Mouse (Mus musculus) inflammation-experienced regulatory T-cells, adult 16 weeks (primary cell): ENCODE data around the gene Gdf5. TPM values are rescaled to one million over a fixed set of nuclear protein-coding genes. Genes with fewer than 3 reads are reported as not detected.

Experiments
- polyA plus RNA-seq: library from polyadenylated mRNA; unstranded; fragments of 100-300 nt; shearing (Covaris generic); gene quantifications from one replicate; pipeline ENCODE4 v1.2.1, GENCODE M21; 2017

Gdf5 gene
- not detected for polyA plus RNA-seq

GRCm38 (mm10) chr2:155945124-155945523 lies at the start of gene Gdf5:
Gdf5 (minus strand) TSS chr2:155945367.

GRCm38 (mm10) chr2:155956134-155957059 lies 11.2 kb upstream of the Gdf5 start, which contains the start of gene Cep250:
Cep250 (plus strand) TSS chr2:155956458.

GRCm38 (mm10) chr2:155940681-155941080 lies 4.5 kb downstream of the Gdf5 start, which contains the start of gene Gm15557:
Gm15557 (plus strand) TSS chr2:155940728.

GRCm38 (mm10) chr2:155929531-155930442 lies 15.4 kb downstream of the Gdf5 start, which contains the start of gene Uqcc1:
Uqcc1 (minus strand) TSS chr2:155930310.

Other genes with a start within 250 kb of the Gdf5 start
- 82.2 TPM for gene Edem2, start 215.9 kb downstream of the Gdf5 start, polyA plus RNA-seq
- not detected for gene Gm17581, start 209.5 kb downstream of the Gdf5 start, polyA plus RNA-seq
- gene Procr, start 194.2 kb downstream of the Gdf5 start, polyA plus RNA-seq, result not detected
- 0.10 TPM for gene Mmp24, start 170.0 kb downstream of the Gdf5 start, polyA plus RNA-seq
- 58.9 TPM for gene BC029722, start 125.9 kb downstream of the Gdf5 start, polyA plus RNA-seq
- 228 TPM for gene Eif6, start 118.4 kb downstream of the Gdf5 start, polyA plus RNA-seq
- gene Fam83c, start 110.5 kb downstream of the Gdf5 start, polyA plus RNA-seq, result not detected
- gene Uqcc1, start 15.1 kb downstream of the Gdf5 start, polyA plus RNA-seq, result 54.2 TPM
- not detected for gene Gm15557, start 4.6 kb downstream of the Gdf5 start, polyA plus RNA-seq
- 62.7 TPM for gene Cep250, start 11.1 kb upstream of the Gdf5 start, polyA plus RNA-seq
- 1.7 TPM for gene 6430550D23Rik, start 62.6 kb upstream of the Gdf5 start, polyA plus RNA-seq
- gene Ergic3, start 62.7 kb upstream of the Gdf5 start, polyA plus RNA-seq, result 185 TPM
- gene Fer1l4, start 107.6 kb upstream of the Gdf5 start, polyA plus RNA-seq, result not detected
- 0.52 TPM for gene Spag4, start 119.8 kb upstream of the Gdf5 start, polyA plus RNA-seq
- 100 TPM for gene Cpne1, start 166.6 kb upstream of the Gdf5 start, polyA plus RNA-seq
- gene Rbm12, start 166.6 kb upstream of the Gdf5 start, polyA plus RNA-seq, result 54.0 TPM
- gene Gm28036, start 181.7 kb upstream of the Gdf5 start, polyA plus RNA-seq, result 28.7 TPM
- gene Romo1, start 198.7 kb upstream of the Gdf5 start, polyA plus RNA-seq, result 182 TPM
- gene Nfs1, start 198.8 kb upstream of the Gdf5 start, polyA plus RNA-seq, result 60.8 TPM
- 1,090 TPM for gene Rbm39, start 234.9 kb upstream of the Gdf5 start, polyA plus RNA-seq